Mouse (Mus musculus) kidney, postnatal 10 days (tissue): ENCODE results near the gene Chd1.

ENCODE experiments used
- DNase-seq: peaks from one replicate; pipeline ENCODE4 v3.0.0; 2021; ENCODE audit warnings: mixed read lengths

Chd1 gene

DNA sequence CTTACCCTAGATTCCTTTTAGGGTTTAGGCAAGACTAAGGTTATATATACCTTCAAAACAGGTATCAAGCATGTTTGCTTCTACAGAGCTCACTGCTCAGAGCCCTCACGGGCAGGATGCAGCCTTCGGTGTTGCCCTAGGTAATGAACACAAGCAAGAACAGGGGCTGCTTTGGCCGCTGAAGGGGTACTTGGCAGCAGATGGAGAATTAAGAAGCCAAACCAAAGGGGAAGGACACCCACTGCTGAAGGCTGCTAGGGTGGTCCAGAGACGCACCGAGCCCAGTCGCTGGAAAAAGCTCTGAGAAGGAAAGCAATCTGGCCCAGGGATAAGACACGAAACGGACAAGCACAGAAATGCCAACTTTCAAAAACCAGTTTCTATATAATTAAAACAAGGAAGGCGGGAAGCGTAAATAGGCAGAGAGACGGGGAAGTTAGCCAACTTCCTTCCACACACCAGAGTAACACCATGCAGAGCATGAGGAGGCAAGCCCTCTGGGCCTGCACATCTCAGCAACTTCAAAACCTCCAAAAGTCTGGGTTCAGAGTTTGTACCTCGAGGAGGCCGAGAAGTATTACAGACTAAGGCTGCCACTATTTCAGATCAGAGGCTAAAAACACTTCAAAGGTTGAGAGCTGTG is 107.5 kb downstream of the Chd1 start:
- DNase-seq, result no peak

DNA sequence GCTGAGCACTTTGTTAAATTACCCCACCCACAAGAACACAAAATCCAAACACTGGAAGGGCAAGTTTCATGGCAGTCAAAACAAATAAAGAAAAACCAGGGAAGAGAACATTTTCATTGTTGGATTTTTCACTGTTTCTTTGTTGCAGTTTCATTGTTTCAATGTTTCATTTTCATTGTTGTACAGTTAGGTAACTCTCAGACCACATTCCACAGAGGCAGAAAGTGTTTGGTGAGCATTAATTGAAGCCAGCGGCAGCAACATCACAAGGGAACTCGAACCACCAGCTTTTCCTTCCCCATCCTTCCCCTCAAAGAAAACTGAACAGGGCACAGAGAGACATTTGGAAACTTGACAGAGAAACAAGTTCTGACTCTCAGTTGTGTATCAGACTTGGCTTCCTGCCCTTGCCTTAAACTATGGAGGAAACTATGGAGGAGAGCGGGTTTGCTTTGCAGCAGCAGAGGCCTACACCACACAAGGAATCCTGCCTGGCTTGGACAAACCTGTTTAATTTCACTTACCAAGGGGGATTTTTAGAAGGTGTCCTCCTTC is 109.0 kb downstream of the Chd1 start:
- DNase-seq, result peak; percentile 11

DNA sequence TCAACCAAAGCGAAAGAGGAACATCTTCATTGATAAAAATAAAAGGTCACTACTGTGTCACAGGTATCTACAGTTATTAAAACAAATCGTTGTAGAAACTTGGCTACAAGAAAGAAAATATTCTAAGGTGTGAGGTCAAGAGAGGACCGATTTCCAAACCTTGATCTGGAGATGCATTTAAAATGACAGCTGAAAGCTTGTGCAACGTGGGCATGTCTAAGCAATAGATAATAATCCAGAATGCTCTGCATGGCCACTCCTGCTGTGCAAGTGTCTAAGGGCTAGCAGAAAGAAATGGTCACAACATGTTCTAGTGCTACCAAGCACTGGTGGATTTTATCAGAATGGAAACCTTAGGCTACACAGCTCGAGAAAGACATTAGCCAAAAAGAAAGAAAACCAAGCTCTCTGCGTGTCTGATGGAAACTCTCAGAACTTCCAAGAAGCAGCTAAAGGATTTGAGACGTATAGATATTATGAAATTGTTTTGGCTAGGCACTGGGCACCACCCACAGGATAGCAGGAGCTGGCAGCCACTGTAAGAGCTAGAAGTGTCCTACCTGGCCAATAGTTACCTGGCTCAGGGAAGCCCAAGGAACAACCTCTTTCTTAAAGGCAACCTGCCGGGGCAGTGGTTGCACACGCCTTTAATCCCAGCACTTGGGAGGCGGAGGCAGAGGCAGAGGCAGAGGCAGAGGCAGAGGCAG is 110.7 kb downstream of the Chd1 start:
- DNase-seq, result no peak

DNA sequence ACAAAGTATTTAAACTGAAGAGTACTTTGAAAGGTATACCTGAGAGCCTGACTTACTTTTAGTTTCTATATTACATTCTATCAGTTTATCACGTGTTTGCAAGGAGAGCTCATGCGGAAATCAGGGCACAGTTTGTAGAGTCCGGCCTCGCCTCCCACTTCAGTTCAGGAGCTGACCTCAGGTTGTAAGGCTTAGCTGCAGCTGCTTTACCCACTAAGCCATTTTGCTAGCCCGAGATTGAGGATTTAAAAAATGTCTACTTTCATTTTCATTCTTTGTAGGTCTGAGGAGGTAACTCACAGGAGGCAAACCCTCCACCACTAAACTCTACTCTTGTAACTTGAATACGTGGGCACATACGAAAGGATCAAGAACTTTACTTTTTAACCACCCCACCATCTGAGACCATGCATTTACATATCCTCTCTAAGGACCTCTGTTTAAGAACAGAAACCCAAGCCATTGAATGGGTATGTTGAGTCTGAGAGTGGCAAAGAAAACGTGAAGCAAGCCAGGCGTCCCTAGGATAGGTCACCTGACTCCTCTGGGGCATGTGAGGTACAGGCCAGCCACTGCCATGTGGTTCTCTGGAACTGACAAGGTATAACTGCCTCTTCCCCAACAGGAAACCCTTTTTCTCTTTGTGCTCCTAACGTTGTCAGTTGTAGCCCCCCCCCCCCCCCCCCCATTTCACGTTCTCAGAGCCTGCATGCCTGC is 111.8 kb downstream of the Chd1 start:
- no peak for DNase-seq

DNA sequence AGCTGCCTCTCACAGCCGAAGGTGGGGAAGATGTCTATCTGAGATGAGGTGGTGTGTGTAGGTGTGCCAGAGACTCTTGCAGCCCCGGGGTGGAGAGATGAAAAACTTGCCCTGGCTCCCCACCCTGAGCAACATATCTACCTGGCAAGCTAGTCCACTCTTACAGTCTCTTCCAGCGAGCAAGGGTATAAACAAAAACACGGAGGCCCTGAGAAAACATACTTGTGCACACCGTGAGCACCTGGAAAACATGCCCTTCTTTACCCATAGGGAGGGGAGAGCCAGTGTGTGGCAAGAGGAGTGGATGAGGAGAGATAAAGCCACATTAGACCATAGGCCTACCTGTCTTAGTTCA is 112.3 kb downstream of the Chd1 start:
- DNase-seq, result no peak

DNA sequence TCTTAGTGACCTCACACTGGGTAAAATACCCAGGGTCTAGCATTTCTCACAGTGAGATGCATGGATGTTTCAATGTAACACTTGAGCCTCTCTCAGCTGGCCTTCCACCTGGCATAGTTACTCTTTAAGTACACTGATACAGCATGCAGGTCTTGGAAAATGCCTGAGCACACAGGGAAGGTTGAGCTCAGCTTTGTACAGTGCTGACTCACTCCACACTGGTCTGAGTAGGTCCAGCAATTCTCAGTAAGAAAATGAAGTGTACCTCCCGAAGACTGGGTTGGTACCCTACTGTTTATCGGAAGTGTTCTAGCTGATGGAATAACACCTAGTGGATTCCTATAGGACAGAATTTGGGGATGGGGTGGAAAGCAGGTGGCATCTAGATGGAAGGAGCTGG is 112.9 kb downstream of the Chd1 start:
- DNase-seq, result no peak

DNA sequence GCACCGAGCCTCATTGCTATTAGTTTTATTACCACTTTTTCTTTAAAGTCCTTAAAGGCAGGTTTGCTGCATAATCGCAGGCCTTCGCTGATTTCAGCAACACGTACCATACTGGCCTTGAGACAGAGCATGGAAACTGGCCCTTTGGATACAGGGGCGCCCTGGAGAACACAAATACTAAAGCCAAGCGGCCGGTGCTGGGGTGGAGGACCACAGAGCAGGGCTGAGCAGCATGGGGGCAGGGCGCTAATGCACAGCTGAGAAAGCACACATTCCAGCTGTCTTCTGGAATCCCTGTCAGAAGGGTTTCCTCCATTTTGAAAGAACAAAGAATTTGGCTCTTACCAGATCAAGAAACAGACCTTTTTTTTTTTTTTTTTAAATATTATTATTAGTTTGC is 113.6 kb downstream of the Chd1 start:
- DNase-seq, result no peak

DNA sequence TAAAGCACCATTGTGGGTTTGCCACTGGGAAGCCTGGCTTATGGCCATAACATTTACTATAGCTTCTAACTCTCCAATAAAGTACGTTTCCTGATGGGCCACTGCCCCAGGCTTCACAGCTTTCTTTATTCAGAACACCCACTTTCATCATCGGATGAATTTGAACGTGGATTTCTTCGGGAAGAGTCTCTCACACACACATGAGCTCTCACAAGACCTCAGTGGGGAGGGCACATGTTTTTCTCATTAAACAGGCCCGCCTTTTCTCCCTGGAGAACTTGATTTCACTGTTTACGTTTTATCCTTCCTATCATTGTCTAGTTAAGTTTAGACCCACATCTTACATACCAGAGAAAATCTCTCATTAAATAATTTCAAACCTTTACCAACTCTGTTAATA is 115.4 kb downstream of the Chd1 start:
- DNase-seq, result no peak

DNA sequence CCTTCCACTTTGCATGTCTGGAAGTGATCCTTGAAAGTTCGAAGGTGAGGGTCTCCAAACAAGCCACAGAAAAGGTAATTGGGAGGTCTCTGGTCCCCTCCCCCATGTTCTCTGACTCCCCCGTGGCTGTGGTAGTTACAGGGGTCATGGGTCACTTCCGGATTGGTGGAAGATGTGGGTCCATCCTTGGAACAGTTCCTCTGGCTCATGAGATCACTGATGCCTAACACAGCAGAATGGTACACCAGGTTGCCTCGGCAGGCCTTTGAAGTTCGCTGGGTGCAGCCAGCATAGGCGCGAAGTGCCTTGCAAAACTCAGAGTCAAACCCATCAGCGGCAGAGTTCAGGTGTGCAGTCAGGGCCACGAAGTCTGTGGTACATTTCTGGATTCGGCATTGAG is 116.0 kb downstream of the Chd1 start:
- no peak for DNase-seq

DNA sequence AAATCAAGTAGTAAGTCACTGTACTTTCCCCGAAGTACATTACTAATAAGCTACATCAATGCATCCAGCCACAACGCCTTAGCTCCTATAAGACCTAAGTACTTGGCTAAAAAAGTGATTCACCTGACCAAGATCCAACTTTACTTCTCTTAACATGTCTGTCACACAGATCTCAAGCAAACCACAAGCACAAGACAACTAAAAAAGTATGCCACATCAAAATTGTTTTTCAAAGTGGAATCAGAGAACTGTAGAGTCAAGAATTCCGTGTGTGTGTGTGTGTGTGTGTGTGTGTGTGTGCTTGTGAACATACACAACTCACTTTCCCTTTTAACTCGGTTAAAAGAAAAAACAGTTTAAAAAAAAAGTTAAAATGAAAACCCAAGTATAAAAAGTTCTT is 116.9 kb downstream of the Chd1 start:
- no peak for DNase-seq
